Mouse (Mus musculus) retina, embryonic 14.5 days (tissue): ENCODE measurements around the gene C8a.

Experiments
- DNase-seq: peaks from one replicate; pipeline ENCODE4 v3.0.0-alpha.2; 2015; ENCODE audit warnings: low spot score

C8a gene

GRCm38 (mm10) chr4:104842204-104842603 lies 34.0 kb downstream of the C8a start:
- no peak for DNase-seq

GRCm38 (mm10) chr4:104838342-104838741 lies 37.9 kb downstream of the C8a start:
- no peak for DNase-seq

- peak; percentile 45 for DNase-seq
Measured at GRCm38 (mm10) chr4:104835096-104835495, 41.1 kb downstream of the C8a start.

GRCm38 (mm10) chr4:104828939-104829338 lies 47.3 kb downstream of the C8a start:
- DNase-seq, result no peak

- DNase-seq, result no peak
Measured at GRCm38 (mm10) chr4:104824381-104825077, 51.7 kb downstream of the C8a start.

- no peak for DNase-seq
Measured at GRCm38 (mm10) chr4:104823597-104824101, 52.5 kb downstream of the C8a start.

GRCm38 (mm10) chr4:104819891-104820290 lies 56.3 kb downstream of the C8a start:
- DNase-seq, result no peak

- no peak for DNase-seq
Measured at GRCm38 (mm10) chr4:104818986-104819385, 57.2 kb downstream of the C8a start.

GRCm38 (mm10) chr4:104817509-104817908 lies 58.7 kb downstream of the C8a start:
- no peak for DNase-seq

- no peak for DNase-seq
Measured at GRCm38 (mm10) chr4:104816519-104817232, 59.5 kb downstream of the C8a start.

GRCm38 (mm10) chr4:104813617-104814016 lies 62.6 kb downstream of the C8a start:
- no peak for DNase-seq

- DNase-seq, result no peak
Measured at GRCm38 (mm10) chr4:104810710-104811286, 65.4 kb downstream of the C8a start.

GRCm38 (mm10) chr4:104805414-104806257 lies 70.6 kb downstream of the C8a start:
- no peak for DNase-seq

GRCm38 (mm10) chr4:104804100-104804499 lies 72.1 kb downstream of the C8a start:
- no peak for DNase-seq

GRCm38 (mm10) chr4:104801625-104802024 lies 74.6 kb downstream of the C8a start:
- DNase-seq, result no peak

- no peak for DNase-seq
Measured at GRCm38 (mm10) chr4:104798951-104799350, 77.2 kb downstream of the C8a start.

- no peak for DNase-seq
Measured at GRCm38 (mm10) chr4:104792111-104792510, 84.1 kb downstream of the C8a start.

- no peak for DNase-seq
Measured at GRCm38 (mm10) chr4:104782346-104782745, 93.9 kb downstream of the C8a start.

GRCm38 (mm10) chr4:104781441-104781840 lies 94.8 kb downstream of the C8a start:
- no peak for DNase-seq

GRCm38 (mm10) chr4:104779460-104779859 lies 96.7 kb downstream of the C8a start:
- no peak for DNase-seq

- DNase-seq, result no peak
Measured at GRCm38 (mm10) chr4:104775601-104776000, 100.6 kb downstream of the C8a start.

GRCm38 (mm10) chr4:104770331-104770730 lies 105.9 kb downstream of the C8a start:
- no peak for DNase-seq
